Mouse (Mus musculus): ENCODE results near the gene Adam15. TPM values are rescaled to one million over a fixed set of nuclear protein-coding genes. Genes with fewer than 3 reads are reported as not detected.

The Adam15 gene
- polyA plus RNA-seq, 1 experiment = 112 TPM

DNA sequence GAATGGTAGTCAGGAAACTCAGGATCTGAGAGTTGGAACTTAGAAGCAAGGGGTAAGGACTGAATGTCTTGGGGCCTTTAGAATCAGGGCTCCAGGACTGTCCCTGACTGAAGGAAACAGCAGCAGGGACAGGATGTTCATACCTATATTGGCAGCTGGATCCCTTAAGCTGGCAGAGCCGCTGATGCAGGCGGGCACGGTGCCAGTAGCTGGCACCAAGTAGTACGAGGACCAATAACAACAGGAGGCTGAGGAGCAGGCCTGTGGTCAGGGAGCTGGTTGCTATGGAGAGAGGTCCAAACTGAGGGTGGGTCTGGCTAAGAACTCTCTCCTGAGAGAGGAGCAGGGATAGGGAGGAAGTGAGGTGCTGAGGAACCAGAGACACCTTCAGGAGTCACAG is 8.0 kb downstream of the Adam15 start:
- no peak overlapping the region for H3K4me3 ChIP-seq (ENCODE audit: insufficient read depth, low read length)
- H3K27ac ChIP-seq (ENCODE audit: insufficient read depth, low read length) = no peak overlapping the region
- TF ChIP-seq POLR2A (IDR thresholded peaks at IDR 0.05; ENCODE audit: low read depth, low read length) (no peak), CTCF (IDR thresholded peaks at IDR 0.05; ENCODE audit: borderline replicate concordance, insufficient read depth, low read length) (no peak)
- 0 out of 2 replicates have a peak, but pooled peaks cover under 1% of the 10 kb centered on the region for H3K4me1 ChIP-seq (ENCODE audit: control insufficient read depth, insufficient read depth, low read length)

DNA sequence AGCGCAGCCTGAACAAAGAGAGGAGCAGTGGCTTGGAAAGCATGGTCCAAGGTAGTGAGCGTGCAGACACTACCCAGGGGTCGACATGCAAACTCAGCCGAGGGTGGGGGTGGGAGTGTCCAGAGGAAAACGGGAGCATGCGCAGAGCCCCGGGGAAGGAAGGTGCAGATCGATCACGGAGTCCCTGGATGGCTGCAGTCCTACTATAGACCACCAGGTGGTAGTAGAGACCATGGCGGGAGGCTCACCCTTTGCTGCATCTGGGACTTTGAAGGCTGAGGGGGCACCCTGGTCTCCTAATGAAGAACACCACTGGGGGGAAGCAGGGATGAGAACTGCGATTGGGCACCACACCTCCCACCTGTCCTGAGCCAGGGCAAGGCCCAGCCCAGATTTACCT is 9.3 kb downstream of the Adam15 start:
- Histone ChIP-seq H3K4me1 (ENCODE audit: control insufficient read depth, insufficient read depth, low read length) (0 out of 2 replicates have a peak, but pooled peaks cover 5% of the 10 kb centered on the region), H3K27ac (ENCODE audit: insufficient read depth, low read length) (no peak overlapping the region), H3K4me3 (ENCODE audit: insufficient read depth, low read length) (no peak overlapping the region)
- TF ChIP-seq POLR2A (IDR thresholded peaks at IDR 0.05; ENCODE audit: low read depth, low read length) (no peak), CTCF (IDR thresholded peaks at IDR 0.05; ENCODE audit: borderline replicate concordance, insufficient read depth, low read length) (peak; percentile 73; the same call in 1 of the 2 replicates)

DNA sequence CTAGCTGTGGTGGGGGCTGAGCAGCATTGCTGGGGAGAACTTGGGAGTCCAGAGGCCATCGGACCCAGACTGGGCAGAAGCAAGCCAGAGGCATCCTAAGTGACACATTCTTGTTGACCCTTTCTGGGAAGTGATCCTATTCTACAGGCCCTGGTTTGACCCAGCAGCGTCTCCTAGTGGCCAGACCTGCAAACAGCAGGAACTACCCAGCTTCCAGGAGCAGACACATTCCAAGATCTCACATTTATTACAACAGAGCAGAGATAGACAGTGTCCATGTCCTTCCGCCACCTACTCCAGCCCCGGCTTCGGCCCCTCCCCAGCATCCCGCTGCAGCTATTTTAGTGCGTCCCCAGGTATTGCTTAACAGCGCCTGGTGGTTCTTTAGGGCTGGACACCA is 10.4 kb downstream of the Adam15 start:
- peak; percentile 69; the same call in 1 of the 2 replicates for TF ChIP-seq CTCF (IDR thresholded peaks at IDR 0.05; ENCODE audit: borderline replicate concordance, insufficient read depth, low read length)
- TF ChIP-seq POLR2A (IDR thresholded peaks at IDR 0.05; ENCODE audit: low read depth, low read length) = no peak
- Histone ChIP-seq H3K4me1 (ENCODE audit: control insufficient read depth, insufficient read depth, low read length) (0 out of 2 replicates have a peak, but pooled peaks cover 5% of the 10 kb centered on the region), H3K4me3 (ENCODE audit: insufficient read depth, low read length) (no peak overlapping the region), H3K27ac (ENCODE audit: insufficient read depth, low read length) (no peak overlapping the region)

DNA sequence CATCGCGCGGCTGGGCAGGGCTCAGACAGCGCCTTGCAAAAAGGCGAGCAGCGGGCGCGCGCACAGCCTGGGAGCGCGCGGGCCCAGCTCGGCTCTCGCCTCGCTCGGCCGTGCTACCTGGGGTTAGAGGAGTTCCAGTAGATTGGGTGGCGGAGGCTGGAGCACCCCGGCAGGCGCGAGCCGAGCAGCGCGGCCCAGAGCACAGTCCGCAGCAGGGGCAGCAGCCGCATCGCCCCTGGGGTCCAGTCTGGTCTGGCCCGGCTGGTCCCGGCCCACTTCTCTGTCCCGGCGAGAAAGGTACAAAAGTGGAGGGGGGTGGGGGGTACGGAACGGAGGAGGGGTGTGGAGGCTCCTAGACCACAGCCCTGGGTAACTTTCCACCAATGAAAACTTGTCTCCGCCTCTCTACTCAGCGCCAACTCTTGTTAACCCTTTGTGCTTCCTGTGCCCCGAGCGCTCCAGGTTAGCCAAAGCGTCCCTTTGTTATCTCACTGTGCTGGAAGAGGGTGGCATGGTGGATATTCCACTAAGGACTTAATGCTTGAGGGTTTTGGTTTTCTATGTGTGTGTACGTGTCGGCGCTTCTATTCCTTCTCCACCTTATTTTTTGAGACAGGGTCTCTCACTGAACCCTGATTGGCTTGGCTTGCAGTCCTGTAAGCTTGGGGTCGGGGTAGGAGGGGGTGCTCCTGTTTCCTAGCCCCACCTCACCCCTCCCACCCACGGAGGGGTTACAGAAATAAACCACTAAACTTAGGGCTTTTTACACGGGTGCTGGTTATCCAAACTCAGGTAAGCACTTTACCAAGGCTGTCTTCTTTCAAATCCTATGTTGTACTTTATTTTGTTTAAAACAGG is 11.8 kb downstream of the Adam15 start, which contains the start of gene Efna4:
Gene Efna4 (minus strand): TSS at position 308 of the 858 bp plus-strand sequence.
- peak within 1 kb of the TSS; percentile 42 for H3K27ac ChIP-seq (ENCODE audit: insufficient read depth, low read length)
- TF ChIP-seq CTCF (IDR thresholded peaks at IDR 0.05; ENCODE audit: borderline replicate concordance, insufficient read depth, low read length) = no peak
- TF ChIP-seq POLR2A (IDR thresholded peaks at IDR 0.05; ENCODE audit: low read depth, low read length) = peak; percentile 69
- peak within 1 kb of the TSS; percentile 90 for H3K4me3 ChIP-seq (ENCODE audit: insufficient read depth, low read length)
- H3K4me1 ChIP-seq (ENCODE audit: control insufficient read depth, insufficient read depth, low read length) = 0 out of 2 replicates have a peak, but pooled peaks cover 5% of the 10 kb centered on the region

DNA sequence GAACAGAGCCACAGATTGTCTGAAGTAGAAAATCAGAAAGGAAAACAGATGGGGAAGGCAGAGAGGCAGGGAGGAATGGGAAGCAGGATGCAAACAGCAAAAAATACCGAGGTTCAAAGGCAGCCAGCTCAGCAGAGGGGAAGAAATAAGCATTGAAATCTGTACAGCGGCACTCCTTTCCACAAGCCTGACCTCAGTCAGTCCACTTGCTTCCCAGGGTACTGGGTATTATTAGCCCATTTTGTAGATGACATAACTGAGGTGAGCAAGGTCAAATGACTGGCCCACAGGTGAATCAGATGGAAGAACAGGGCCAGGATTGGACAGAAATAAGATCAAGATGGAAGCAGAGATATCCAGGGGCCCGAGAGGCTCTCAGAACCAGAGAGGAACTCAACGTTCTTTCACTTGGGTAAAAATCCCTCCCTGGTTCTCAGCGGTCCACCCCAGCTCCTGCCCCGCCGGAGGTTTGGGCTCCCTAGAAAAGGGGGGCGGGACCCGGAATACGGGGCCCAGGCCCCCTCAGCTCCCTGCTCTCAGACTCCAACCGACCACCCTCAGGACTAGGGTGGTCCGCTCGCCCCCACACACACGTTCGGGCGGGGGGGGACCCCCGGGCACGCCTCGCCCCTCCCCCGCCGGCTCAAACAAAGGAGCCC is 12.6 kb downstream of the Adam15 start:
- TF ChIP-seq CTCF (IDR thresholded peaks at IDR 0.05; ENCODE audit: borderline replicate concordance, insufficient read depth, low read length) (no peak), POLR2A (IDR thresholded peaks at IDR 0.05; ENCODE audit: low read depth, low read length) (no peak)
- H3K4me3 ChIP-seq (ENCODE audit: insufficient read depth, low read length) = peak overlapping the region; percentile 90
- H3K27ac ChIP-seq (ENCODE audit: insufficient read depth, low read length) = peak overlapping the region; percentile 42
- H3K4me1 ChIP-seq (ENCODE audit: control insufficient read depth, insufficient read depth, low read length) = 0 out of 2 replicates have a peak, but pooled peaks cover 5% of the 10 kb centered on the region

DNA sequence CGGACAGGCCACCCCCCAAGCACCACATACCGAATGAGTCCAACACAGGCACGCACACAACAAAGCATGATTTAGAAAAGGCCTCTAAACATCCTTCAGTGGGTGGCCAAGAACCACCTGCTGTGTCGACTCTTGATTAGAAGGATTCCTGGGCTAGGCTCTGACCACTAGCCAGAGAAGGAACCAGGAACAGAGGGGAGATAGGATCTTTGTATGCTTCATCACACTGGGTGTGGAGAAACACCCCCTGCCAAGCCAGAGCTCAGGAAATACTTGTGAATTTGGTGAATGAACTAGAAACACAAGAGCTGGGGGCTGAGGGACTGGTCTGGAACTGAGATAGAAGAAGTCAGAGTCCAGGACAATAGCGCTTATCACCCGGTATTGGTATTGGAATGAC is 13.3 kb downstream of the Adam15 start:
- TF ChIP-seq POLR2A (IDR thresholded peaks at IDR 0.05; ENCODE audit: low read depth, low read length) = no peak
- TF ChIP-seq CTCF (IDR thresholded peaks at IDR 0.05; ENCODE audit: borderline replicate concordance, insufficient read depth, low read length) = no peak
- Histone ChIP-seq H3K4me1 (ENCODE audit: control insufficient read depth, insufficient read depth, low read length) (0 out of 2 replicates have a peak, but pooled peaks cover 5% of the 10 kb centered on the region), H3K27ac (ENCODE audit: insufficient read depth, low read length) (no peak overlapping the region), H3K4me3 (ENCODE audit: insufficient read depth, low read length) (peak overlapping the region; percentile 90)

DNA sequence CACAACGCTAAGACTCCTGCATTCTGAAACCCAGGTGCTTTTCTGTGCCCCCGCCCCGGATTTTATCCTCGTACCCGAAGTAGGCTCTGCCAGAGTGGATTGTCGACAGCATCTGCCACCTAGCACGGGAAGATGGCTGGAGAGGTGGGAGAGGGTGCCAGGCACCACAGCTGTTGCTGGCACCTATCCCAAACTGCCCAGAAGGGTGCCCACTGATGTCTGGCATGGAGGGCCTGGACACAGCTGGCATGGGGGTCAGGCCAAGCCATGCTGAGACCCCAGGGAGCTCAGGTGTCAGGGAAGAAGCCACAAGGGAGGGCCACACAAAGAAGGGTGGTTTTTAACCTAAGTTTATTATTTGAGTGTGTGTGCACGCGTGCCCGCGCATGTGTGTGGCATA is 16.7 kb downstream of the Adam15 start:
- 0 out of 2 replicates have a peak, but pooled peaks cover 5% of the 10 kb centered on the region for H3K4me1 ChIP-seq (ENCODE audit: control insufficient read depth, insufficient read depth, low read length)
- no peak overlapping the region for H3K27ac ChIP-seq (ENCODE audit: insufficient read depth, low read length)
- TF ChIP-seq POLR2A (IDR thresholded peaks at IDR 0.05; ENCODE audit: low read depth, low read length) (no peak), CTCF (IDR thresholded peaks at IDR 0.05; ENCODE audit: borderline replicate concordance, insufficient read depth, low read length) (no peak)
- H3K4me3 ChIP-seq (ENCODE audit: insufficient read depth, low read length) = no peak overlapping the region

DNA sequence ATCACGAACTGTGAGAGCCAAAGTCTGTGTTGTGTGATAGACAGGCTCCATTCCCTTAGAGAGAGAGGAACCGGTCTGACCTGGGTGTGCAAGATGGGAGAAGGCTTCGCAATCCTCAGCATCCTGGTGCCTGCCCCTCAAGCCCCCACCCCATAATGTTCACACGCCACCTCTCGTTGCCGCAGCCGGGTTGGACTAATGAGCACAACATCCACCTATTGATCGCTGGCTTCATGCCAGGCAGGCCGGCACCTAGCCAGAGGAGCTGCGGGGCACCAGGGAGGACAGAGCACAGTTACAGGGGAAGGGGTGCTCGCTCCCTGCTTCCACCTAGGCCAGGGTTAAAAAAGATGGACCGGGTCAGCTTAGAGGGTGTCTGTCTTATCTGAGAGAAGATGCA is 17.3 kb downstream of the Adam15 start:
- TF ChIP-seq CTCF (IDR thresholded peaks at IDR 0.05; ENCODE audit: borderline replicate concordance, insufficient read depth, low read length) = no peak
- H3K4me1 ChIP-seq (ENCODE audit: control insufficient read depth, insufficient read depth, low read length) = 0 out of 2 replicates have a peak, but pooled peaks cover 5% of the 10 kb centered on the region
- no peak overlapping the region for H3K27ac ChIP-seq (ENCODE audit: insufficient read depth, low read length)
- no peak overlapping the region for H3K4me3 ChIP-seq (ENCODE audit: insufficient read depth, low read length)

DNA sequence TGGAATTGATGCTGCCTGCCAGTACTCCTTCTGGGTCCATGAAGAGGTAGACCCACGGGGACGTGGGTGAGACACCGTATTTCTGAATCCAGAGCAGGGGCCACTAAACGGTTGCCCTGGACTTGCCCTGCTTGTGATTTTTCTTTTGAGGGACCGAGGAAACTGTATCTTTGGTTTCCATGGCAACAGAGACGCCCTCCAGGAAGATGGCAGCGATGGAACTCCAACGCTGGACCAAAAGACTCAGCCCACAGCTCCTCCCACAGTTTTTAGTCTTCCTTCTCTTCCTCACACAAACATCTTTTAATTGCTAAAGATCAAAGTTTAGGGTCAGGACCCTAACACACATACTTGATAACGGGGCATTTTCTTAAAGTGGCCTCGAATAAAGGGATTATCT is 17.8 kb downstream of the Adam15 start:
- no peak overlapping the region for H3K27ac ChIP-seq (ENCODE audit: insufficient read depth, low read length)
- H3K4me3 ChIP-seq (ENCODE audit: insufficient read depth, low read length) = no peak overlapping the region
- 0 out of 2 replicates have a peak, but pooled peaks cover 5% of the 10 kb centered on the region for H3K4me1 ChIP-seq (ENCODE audit: control insufficient read depth, insufficient read depth, low read length)
- TF ChIP-seq POLR2A (IDR thresholded peaks at IDR 0.05; ENCODE audit: low read depth, low read length) (no peak), CTCF (IDR thresholded peaks at IDR 0.05; ENCODE audit: borderline replicate concordance, insufficient read depth, low read length) (no peak)

Data from embryonic fibroblast, embryonic 13.5 days (primary cell).